Mouse (Mus musculus) right cerebral cortex, adult 2 months (tissue): ENCODE measurements around the gene Efnb2.

ENCODE experiments used
- DNase-seq, 2 experiments: peaks; one replicate each; pipeline ENCODE4 v3.0.0; 2021 to 2022; ENCODE audit warnings: low spot score in 2 of 2

Gene Efnb2

GRCm38 (mm10) chr8:8661103-8661758 is at the start of gene Efnb2:
Gene Efnb2 (minus strand): TSS chr8:8661242.
- DNase-seq, result peak; percentile 97 to 99

GRCm38 (mm10) chr8:8704813-8705212 is 43.8 kb upstream of the Efnb2 start:
- DNase-seq, result no peak

GRCm38 (mm10) chr8:8703668-8704067 is 42.6 kb upstream of the Efnb2 start:
- DNase-seq, result no peak

DNA sequence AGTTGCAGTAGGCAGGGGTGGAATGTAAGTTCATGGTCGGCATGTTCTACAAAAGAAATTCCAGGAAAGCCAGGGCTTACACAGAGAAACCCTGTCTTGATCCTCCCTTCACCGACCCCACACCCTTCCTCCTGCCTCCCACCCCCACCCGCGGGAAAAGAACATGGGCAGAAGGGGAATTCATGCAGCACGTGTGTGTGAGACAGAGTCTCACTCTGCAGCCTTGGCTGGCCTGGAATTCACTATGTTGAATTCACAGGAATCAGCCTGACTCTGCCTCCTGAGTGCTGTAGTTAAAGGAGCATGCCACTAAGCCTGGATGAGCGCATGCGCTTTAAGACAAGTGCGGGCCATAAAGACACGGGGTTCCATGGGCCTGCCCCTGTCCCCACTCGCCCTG is 39.8 kb upstream of the Efnb2 start:
- no peak for DNase-seq

- no peak for DNase-seq
Observed at GRCm38 (mm10) chr8:8700229-8700628, 39.2 kb upstream of the Efnb2 start.

DNA sequence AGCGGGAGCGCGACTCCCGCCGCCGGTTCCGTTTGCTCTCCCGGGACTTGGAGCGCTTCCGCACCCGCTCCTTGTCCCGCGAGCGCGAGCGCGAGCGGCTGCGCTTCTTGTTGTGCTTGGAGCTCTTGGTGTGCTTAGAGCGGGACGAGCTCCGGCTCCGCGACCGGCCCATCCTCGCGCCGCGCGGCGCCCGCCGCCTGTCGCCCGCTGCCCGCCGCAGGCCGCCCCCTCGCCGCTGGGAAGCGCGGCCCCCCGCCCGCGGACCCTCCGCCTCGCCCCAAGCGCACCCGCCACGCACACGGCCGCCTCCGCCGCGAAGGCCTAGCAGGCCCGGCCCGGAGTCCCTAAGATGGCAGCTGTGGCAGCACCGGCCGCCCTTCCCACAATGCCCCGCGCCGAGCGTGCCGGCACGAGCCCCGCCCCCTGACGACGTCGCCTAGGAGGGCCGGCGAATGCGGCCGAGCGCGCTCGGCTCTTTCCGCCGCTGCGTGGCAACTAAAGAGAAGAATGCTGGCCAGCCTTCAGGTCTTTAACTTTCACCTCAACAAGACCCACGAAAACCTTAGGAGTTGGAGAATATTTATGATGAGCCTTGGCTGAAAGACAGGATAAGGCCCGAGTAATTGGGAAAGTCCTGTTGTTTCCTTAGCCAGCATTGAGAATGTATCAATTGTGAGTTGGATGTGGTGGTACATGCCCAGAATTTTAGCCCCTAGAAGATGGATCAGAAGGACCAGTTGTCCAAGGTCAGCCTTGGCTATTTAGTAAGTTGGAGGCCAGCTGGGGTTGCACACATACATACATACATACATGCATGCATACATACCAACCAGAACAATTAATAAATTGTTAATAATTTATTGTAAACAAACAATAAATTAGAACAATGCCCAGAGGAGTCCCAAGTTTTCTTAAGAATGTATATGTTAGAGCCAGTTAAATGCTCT is 29.4 kb upstream of the Efnb2 start, which contains the start of gene Arglu1:
TSS of gene Arglu1 (minus strand) at position 376 of the 947 bp plus-strand sequence.
- DNase-seq, result peak; percentile 96 to 98

DNA sequence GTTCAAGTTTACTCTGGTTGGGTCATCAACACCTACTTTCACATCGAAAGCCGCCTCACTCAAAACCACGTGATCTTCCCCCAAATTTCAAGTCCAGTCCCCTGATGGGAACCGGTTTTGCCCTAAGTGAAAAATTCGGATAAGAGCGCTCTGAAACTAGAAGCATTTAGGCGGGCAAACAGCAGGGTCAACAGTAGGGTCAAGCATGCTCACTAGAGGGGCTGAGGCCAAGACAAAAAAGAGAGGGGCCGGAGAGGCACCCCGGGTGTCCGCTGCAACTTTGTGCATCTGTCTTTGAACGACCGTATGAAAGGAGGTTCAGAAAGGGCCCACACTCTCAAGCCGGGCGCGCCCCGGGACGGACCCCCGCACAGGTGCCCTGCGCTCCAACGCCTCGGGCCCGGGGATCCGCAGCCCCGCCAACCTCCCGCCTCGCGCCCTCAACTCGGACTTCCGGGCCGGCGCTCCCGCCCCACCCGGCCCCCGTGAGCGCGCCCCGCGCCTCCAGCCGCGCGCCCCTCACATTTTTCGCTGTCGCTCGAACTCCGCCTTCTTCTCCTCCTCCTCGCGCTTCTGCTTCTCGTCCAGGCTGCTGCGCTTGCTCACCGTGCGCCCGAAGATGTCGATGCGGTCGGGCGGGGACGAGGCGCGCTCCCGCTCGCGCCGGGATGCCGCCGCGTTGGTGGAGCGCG is 28.6 kb upstream of the Efnb2 start:
- DNase-seq, result peak; percentile 68 to 71

GRCm38 (mm10) chr8:8688823-8689453 is 27.9 kb upstream of the Efnb2 start:
- DNase-seq, result no peak

- DNase-seq, result no peak
Observed at GRCm38 (mm10) chr8:8685517-8685916, 24.5 kb upstream of the Efnb2 start.

- DNase-seq, result no peak
Observed at GRCm38 (mm10) chr8:8682697-8683096, 21.7 kb upstream of the Efnb2 start.

DNA sequence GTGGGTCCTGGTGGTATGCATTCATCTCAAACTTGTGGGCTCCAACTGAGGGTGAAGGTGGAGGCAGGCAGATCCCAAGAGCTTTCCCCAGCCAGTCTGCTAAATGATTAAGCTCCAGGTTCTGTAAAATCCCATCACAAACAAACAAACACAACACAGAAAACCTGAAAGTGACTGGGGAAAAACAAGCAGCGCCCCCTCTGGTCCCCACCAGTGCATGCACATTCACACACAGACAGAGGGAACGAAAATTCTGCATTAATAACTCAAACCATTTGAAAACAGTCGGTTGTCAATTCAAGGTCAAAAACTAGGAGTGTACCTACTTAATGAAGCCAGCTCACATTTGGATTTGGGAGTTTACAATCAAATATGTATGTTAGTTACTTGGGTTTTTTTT is 17.2 kb upstream of the Efnb2 start:
- DNase-seq, result no peak

DNA sequence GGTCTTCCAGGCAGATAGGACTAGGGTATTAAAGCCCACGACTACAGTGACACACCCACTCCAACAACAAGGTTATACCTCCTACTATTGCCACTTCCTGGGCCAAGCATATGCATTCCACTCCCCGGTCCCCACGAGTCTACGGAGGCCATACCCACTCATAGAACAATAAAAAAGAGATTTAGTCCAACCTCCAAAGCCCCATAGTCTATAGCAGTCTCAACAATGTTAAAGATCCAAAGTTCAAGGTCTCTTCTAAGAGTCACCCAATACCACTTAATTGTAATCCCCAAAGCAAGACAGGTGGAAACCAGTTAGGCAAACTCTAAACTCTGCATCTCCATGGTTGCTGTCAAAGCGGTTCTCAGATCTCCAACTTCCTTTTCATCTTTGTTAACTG is 13.8 kb upstream of the Efnb2 start:
- DNase-seq, result no peak

GRCm38 (mm10) chr8:8661759-8662138 is 707 bp upstream of the Efnb2 start:
- peak; percentile 95 to 97 for DNase-seq

DNA sequence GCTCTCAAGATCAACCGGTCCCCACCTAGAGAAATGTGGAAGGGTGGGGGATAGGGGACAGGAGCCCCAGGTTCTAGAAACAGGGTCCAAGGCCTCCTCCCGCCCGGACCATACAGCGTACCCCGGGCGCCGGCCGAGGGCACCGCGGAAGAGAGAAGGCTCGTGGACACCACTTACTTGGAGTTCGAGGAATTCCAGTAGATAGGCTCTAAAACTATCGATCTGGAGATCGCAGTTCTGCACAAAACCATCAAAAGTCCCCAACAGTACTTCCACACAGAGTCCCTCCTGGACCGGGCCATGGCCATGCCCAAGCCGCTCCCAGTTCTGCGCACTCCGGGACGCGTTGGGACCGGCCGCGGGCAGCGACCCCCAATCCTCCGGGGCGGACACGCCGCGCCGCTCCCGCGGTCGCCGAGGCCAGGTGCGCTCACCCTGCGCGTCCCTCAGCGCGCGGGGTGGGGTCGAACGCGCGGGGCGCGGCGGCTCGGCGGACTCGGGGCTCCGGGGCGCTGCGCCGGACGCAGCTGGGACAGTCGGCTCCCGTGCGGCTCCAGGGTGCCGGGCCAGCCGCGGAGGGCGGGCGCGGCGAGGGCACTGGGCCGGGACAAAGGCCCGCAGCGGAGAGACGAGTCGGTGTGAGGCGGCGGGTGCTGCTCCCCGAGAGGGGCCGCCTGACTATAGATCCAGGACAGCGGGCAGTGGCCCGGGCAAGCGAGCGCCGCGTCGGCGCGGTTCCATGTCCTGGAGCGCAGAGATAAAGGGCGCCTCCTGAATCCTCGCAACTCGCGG is 539 bp downstream of the Efnb2 start:
- DNase-seq, result peak in 1 of 2 experiments; percentile 42

GRCm38 (mm10) chr8:8659503-8660306 is 1.3 kb downstream of the Efnb2 start:
- peak; percentile 53 to 60 for DNase-seq

GRCm38 (mm10) chr8:8658426-8659224 is 2.4 kb downstream of the Efnb2 start:
- peak; percentile 85 to 88 for DNase-seq

GRCm38 (mm10) chr8:8657692-8658355 is 3.2 kb downstream of the Efnb2 start:
- DNase-seq, result no peak

- DNase-seq, result peak in 1 of 2 experiments; percentile 41
Observed at GRCm38 (mm10) chr8:8656578-8657441, 4.2 kb downstream of the Efnb2 start.
